8 mouse cellular contexts compared by ENCODE assay signal in genomic region chr14:55618486-55619195, GRCm38 (mm10). TPM values are rescaled to one million over a fixed set of nuclear protein-coding genes. Genes with fewer than 3 reads are reported as not detected.
A peak's percentile ranks its signal among the peaks of the same experiment; 100 is the strongest.
DNase-seq lines count a peak whose midpoint lies in the region; ATAC-seq and TF ChIP-seq lines count a peak whose summit lies in the region.

No protein-coding gene starts in this region.

- H3K36me3 ChIP-seq in embryonic facial prominence, embryonic 11.5 days (replicated peaks; ENCODE audit: control insufficient read depth, insufficient read depth, low read depth, low read length): no peaks in the 10 kb centered on the region
- no peaks in the 10 kb centered on the region for H3K36me3 ChIP-seq in intestine, embryonic 15.5 days
- no peaks in the 10 kb centered on the region for H3K36me3 ChIP-seq in midbrain, postnatal 0 days (ENCODE audit: insufficient read depth, low read length)

- intact Hi-C loops in left cerebral cortex, adult 2 months (cut with DNase I): no loop called here
- intact Hi-C loops in left cerebral cortex, postnatal 36 days (cut with DNase I): no loop called here

- DNase-seq in retina, postnatal 1 day: peak; percentile 10
- no peak for DNase-seq in retina, embryonic 14.5 days (ENCODE audit: low spot score)
- no peak for DNase-seq in embryonic facial prominence, embryonic 11.5 days (ENCODE audit: low spot score)
- DNase-seq in midbrain, postnatal 0 days (ENCODE audit: low spot score): peak; percentile 22
- DNase-seq in right cerebral cortex, postnatal 36 days (ENCODE audit: low spot score in 2 of 2): no peak
- no peak for DNase-seq in left cerebral cortex, adult 2 months (ENCODE audit: extremely low spot score in 1 of 2, low spot score in 2 of 2)
- DNase-seq in left cerebral cortex, postnatal 36 days (ENCODE audit: low spot score in 2 of 2): no peak

- 0 out of 2 replicates have a peak overlapping the region, but pooled peaks have one; percentile 22 for H3K9ac ChIP-seq in embryonic facial prominence, embryonic 11.5 days (replicated peaks; ENCODE audit: low read length)
- peak overlapping the region; percentile 32; the same call in 1 of the 2 replicates for H3K9ac ChIP-seq in intestine, embryonic 15.5 days
- no peak overlapping the region for H3K9ac ChIP-seq in midbrain, postnatal 0 days (replicated peaks; ENCODE audit: low read length, poor library complexity, severe bottlenecking)

- no peak overlapping the region for H3K27ac ChIP-seq in embryonic facial prominence, embryonic 11.5 days (replicated peaks; ENCODE audit: low read depth, low read length)
- no peak overlapping the region for H3K27ac ChIP-seq in intestine, embryonic 15.5 days
- no peak overlapping the region for H3K27ac ChIP-seq in midbrain, postnatal 0 days (ENCODE audit: low read depth, low read length)
- no peak overlapping the region for H3K27ac ChIP-seq in left cerebral cortex, adult 2 months

- no peaks in the 10 kb centered on the region for H3K4me1 ChIP-seq in embryonic facial prominence, embryonic 11.5 days (ENCODE audit: control insufficient read depth, insufficient read depth, low read length)
- peaks cover 4% of the 10 kb centered on the region; the same call in 1 of the 2 replicates for H3K4me1 ChIP-seq in intestine, embryonic 15.5 days (replicated peaks)
- no peaks in the 10 kb centered on the region for H3K4me1 ChIP-seq in midbrain, postnatal 0 days (ENCODE audit: insufficient read depth, low read length)

- H3K9me3 ChIP-seq in embryonic facial prominence, embryonic 11.5 days (replicated peaks; ENCODE audit: control insufficient read depth, low read length): no peaks in the 10 kb centered on the region
- H3K9me3 ChIP-seq in intestine, embryonic 15.5 days: no peaks in the 10 kb centered on the region
- H3K9me3 ChIP-seq in midbrain, postnatal 0 days (ENCODE audit: low read length): no peaks in the 10 kb centered on the region

- H3K27me3 ChIP-seq in embryonic facial prominence, embryonic 11.5 days (ENCODE audit: control insufficient read depth, insufficient read depth, low read length): no peaks in the 10 kb centered on the region
- H3K27me3 ChIP-seq in intestine, embryonic 15.5 days (replicated peaks): no peaks in the 10 kb centered on the region
- no peaks in the 10 kb centered on the region for H3K27me3 ChIP-seq in midbrain, postnatal 0 days (ENCODE audit: insufficient read depth, low read length)

- TF ChIP-seq CTCF in midbrain, postnatal 0 days (IDR thresholded peaks at IDR 0.05): no peak
- no peak for TF ChIP-seq CTCF in left cerebral cortex, adult 2 months (IDR thresholded peaks at IDR 0.05)

- peak overlapping the region; percentile 19 for H3K4me3 ChIP-seq in embryonic facial prominence, embryonic 11.5 days (ENCODE audit: low read depth, low read length)
- peak overlapping the region; percentile 23 for H3K4me3 ChIP-seq in intestine, embryonic 15.5 days (replicated peaks)
- peak overlapping the region; percentile 19; the same call in 1 of the 2 replicates for H3K4me3 ChIP-seq in midbrain, postnatal 0 days (ENCODE audit: low read depth, low read length)
- no peak overlapping the region for H3K4me3 ChIP-seq in left cerebral cortex, adult 2 months

- WGBS in embryonic facial prominence, embryonic 11.5 days: 47% methylated on average over 22 of the region's 22 CpGs
- WGBS in intestine, embryonic 15.5 days: 32% methylated on average over 22 of the region's 22 CpGs
- 54% methylated on average over 22 of the region's 22 CpGs for WGBS in midbrain, postnatal 0 days

- peak overlapping the region; percentile 23 for H3K4me2 ChIP-seq in embryonic facial prominence, embryonic 11.5 days (ENCODE audit: low read depth, low read length)
- H3K4me2 ChIP-seq in intestine, embryonic 15.5 days (replicated peaks): peak overlapping the region; percentile 52
- H3K4me2 ChIP-seq in midbrain, postnatal 0 days (ENCODE audit: low read depth, low read length, poor library complexity, severe bottlenecking): peak overlapping the region; percentile 21; the same call in 1 of the 2 replicates

- no peak for ATAC-seq in embryonic facial prominence, embryonic 11.5 days (replicated peaks; ENCODE audit: insufficient number of reproducible peaks, low FRiP score, low TSS enrichment, low read depth)
- ATAC-seq in intestine, embryonic 15.5 days: peak; percentile 41; the same call in 1 of the 2 replicates
- ATAC-seq in midbrain, postnatal 0 days (ENCODE audit: low FRiP score): peak; percentile 50; the same call in 1 of the 2 replicates

RNA-seq across cellular contexts. Expression of gene Rec8, which starts 0.8 kb away (rescaled TPM):
- polyA plus RNA-seq in embryonic facial prominence, embryonic 11.5 days (2014; fragmentation: Nextera tagmentation; extraction: Ambion mirVana): 3.8 and 4.2 TPM in 2 replicates
- polyA plus RNA-seq in intestine, embryonic 15.5 days (2015; fragmentation: Nextera tagmentation; extraction: Ambion mirVana): 8.2 and 10.5 TPM in 2 replicates
- 6.0 and 11.1 TPM in 2 replicates for total RNA-seq in midbrain, postnatal 0 days (2014; rRNA removed)
- polyA plus RNA-seq in midbrain, postnatal 0 days (2015; fragmentation: Nextera tagmentation; extraction: Ambion mirVana): 7.6 and 8.7 TPM in 2 replicates
- 1 to 10 TPM; 2.7 to 2.8 TPM for total RNA-seq in left cerebral cortex, adult 2 months (2021)
- 1 to 10 TPM; 1.6 to 4.4 TPM for total RNA-seq in left cerebral cortex, postnatal 36 days (2021)

RNA-seq across cellular contexts. Expression of gene Irf9, which starts 15.3 kb away (rescaled TPM):
- 4.9 and 5.2 TPM in 2 replicates for polyA plus RNA-seq in embryonic facial prominence, embryonic 11.5 days (2014; fragmentation: Nextera tagmentation; extraction: Ambion mirVana)
- polyA plus RNA-seq in intestine, embryonic 15.5 days (2015; fragmentation: Nextera tagmentation; extraction: Ambion mirVana): 10.5 and 10.8 TPM in 2 replicates
- 17.1 and 18.2 TPM in 2 replicates for total RNA-seq in midbrain, postnatal 0 days (2014; rRNA removed)
- 7.4 and 8.3 TPM in 2 replicates for polyA plus RNA-seq in midbrain, postnatal 0 days (2015; fragmentation: Nextera tagmentation; extraction: Ambion mirVana)
- total RNA-seq in left cerebral cortex, adult 2 months (2021): 10 to 100 TPM; 13.0 to 16.4 TPM
- 10 to 100 TPM in 1 of 2 experiments, 1 to 10 TPM in 1; 9.1 to 11.6 TPM for total RNA-seq in left cerebral cortex, postnatal 36 days (2021)

RNA-seq across cellular contexts. Expression of gene Ipo4, which starts 17.1 kb away (rescaled TPM):
- polyA plus RNA-seq in embryonic facial prominence, embryonic 11.5 days (2014; fragmentation: Nextera tagmentation; extraction: Ambion mirVana): 85.0 and 86.9 TPM in 2 replicates
- polyA plus RNA-seq in intestine, embryonic 15.5 days (2015; fragmentation: Nextera tagmentation; extraction: Ambion mirVana): 63.8 and 72.8 TPM in 2 replicates
- 109 and 122 TPM in 2 replicates for total RNA-seq in midbrain, postnatal 0 days (2014; rRNA removed)
- 104 and 112 TPM in 2 replicates for polyA plus RNA-seq in midbrain, postnatal 0 days (2015; fragmentation: Nextera tagmentation; extraction: Ambion mirVana)
- 100 to 1,000 TPM; 118 to 130 TPM for total RNA-seq in left cerebral cortex, adult 2 months (2021)
- 100 to 1,000 TPM; 112 to 122 TPM for total RNA-seq in left cerebral cortex, postnatal 36 days (2021)

RNA-seq across cellular contexts. Expression of gene Gm49378, which starts 19.1 kb away (rescaled TPM):
- 2.6 and 3.5 TPM in 2 replicates for polyA plus RNA-seq in embryonic facial prominence, embryonic 11.5 days (2014; fragmentation: Nextera tagmentation; extraction: Ambion mirVana)
- 0.86 and 2.6 TPM in 2 replicates for polyA plus RNA-seq in intestine, embryonic 15.5 days (2015; fragmentation: Nextera tagmentation; extraction: Ambion mirVana)
- 6.3 and 6.7 TPM in 2 replicates for total RNA-seq in midbrain, postnatal 0 days (2014; rRNA removed)
- 2.3 and 2.8 TPM in 2 replicates for polyA plus RNA-seq in midbrain, postnatal 0 days (2015; fragmentation: Nextera tagmentation; extraction: Ambion mirVana)
- total RNA-seq in left cerebral cortex, adult 2 months (2021): 1 to 10 TPM; 3.5 to 6.1 TPM
- 1 to 10 TPM in 1 of 2 experiments, under 1 TPM in 1; 0.84 to 4.9 TPM for total RNA-seq in left cerebral cortex, postnatal 36 days (2021)

RNA-seq across cellular contexts. Expression of gene Tm9sf1, which starts 25.0 kb away (rescaled TPM):
- 68.4 and 70.2 TPM in 2 replicates for polyA plus RNA-seq in embryonic facial prominence, embryonic 11.5 days (2014; fragmentation: Nextera tagmentation; extraction: Ambion mirVana)
- polyA plus RNA-seq in intestine, embryonic 15.5 days (2015; fragmentation: Nextera tagmentation; extraction: Ambion mirVana): 119 and 124 TPM in 2 replicates
- 47.7 and 60.3 TPM in 2 replicates for total RNA-seq in midbrain, postnatal 0 days (2014; rRNA removed)
- polyA plus RNA-seq in midbrain, postnatal 0 days (2015; fragmentation: Nextera tagmentation; extraction: Ambion mirVana): 48.2 and 54.3 TPM in 2 replicates
- 10 to 100 TPM; 37.8 to 41.0 TPM for total RNA-seq in left cerebral cortex, adult 2 months (2021)
- total RNA-seq in left cerebral cortex, postnatal 36 days (2021): 10 to 100 TPM; 39.0 to 41.9 TPM

Comparison
In these comparisons a context has a peak if more than half of its experiments do, and no peak if none do; other contexts are left out.
1. DNase-seq: peak in retina, postnatal 1 day (single experiment) and midbrain, postnatal 0 days (single experiment); none in retina, embryonic 14.5 days (single experiment), embryonic facial prominence, embryonic 11.5 days (single experiment), right cerebral cortex, postnatal 36 days (0 of 2), left cerebral cortex, adult 2 months (0 of 2) and left cerebral cortex, postnatal 36 days (0 of 2).
2. Peak in every context shown above with its lines, with median percentiles within 50 percentile points of each other: H3K4me2 ChIP-seq.